Mouse (Mus musculus) testis, adult 2 months (tissue): ENCODE data around the gene Anxa5. TPM values are rescaled to one million over a fixed set of nuclear protein-coding genes. Genes with fewer than 3 reads are reported as not detected.
A peak's percentile ranks its signal among the peaks of the same experiment; 100 is the strongest.

Experiments used
- H3K27ac ChIP-seq: fragments of 200-500 bp; 2 replicates; pipeline ENCODE4 v1.5.1; 2012; ENCODE audit warnings: low read depth, low read length; ENCODE audit not compliant: control insufficient read depth, insufficient read depth
- H3K27me3 ChIP-seq: fragments of 200-500 bp; 2 replicates; pipeline ENCODE4 v1.6.1; 2012; ENCODE audit warnings: mild to moderate bottlenecking, low read length, moderate library complexity; ENCODE audit not compliant: control insufficient read depth, insufficient read depth
- H3K36me3 ChIP-seq: fragments of 200-500 bp; 2 replicates; pipeline ENCODE4 v1.6.1; 2012; ENCODE audit warnings: mild to moderate bottlenecking, low read length; ENCODE audit not compliant: control insufficient read depth, insufficient read depth
- H3K4me1 ChIP-seq: fragments of 200-500 bp; 2 replicates; pipeline ENCODE4 v1.6.1; 2012; ENCODE audit warnings: low read length; ENCODE audit not compliant: control insufficient read depth, insufficient read depth
- H3K4me3 ChIP-seq: fragments of 200-500 bp; 2 replicates; pipeline ENCODE4 v1.5.1; 2012; ENCODE audit warnings: low read depth, mild to moderate bottlenecking, low read length, moderate library complexity, mixed read lengths; ENCODE audit not compliant: control insufficient read depth
- CTCF ChIP-seq: fragments of 200-500 bp; IDR thresholded peaks from 2 replicates; pipeline ENCODE4 v1.5.1; 2012; ENCODE audit warnings: low read depth, mild to moderate bottlenecking, inconsistent platforms, low read length, moderate library complexity; ENCODE audit not compliant: control insufficient read depth, insufficient read depth, insufficient replicate concordance
- POLR2A ChIP-seq: fragments of 200-500 bp; IDR thresholded peaks from 2 replicates; pipeline ENCODE4 v1.6.1; 2012; ENCODE audit warnings: low read depth, mild to moderate bottlenecking, inconsistent platforms, low read length, moderate library complexity; ENCODE audit not compliant: control insufficient read depth
- polyA plus RNA-seq: library from polyadenylated mRNA; depleted of rRNA; stranded (reverse); fragments of >200 nt; gene quantifications from 2 replicates; pipeline ENCODE4 v1.2.3, GENCODE M21; 2012; rRNA removed

The Anxa5 gene
- 20.1 and 35.3 TPM in 2 replicates for polyA plus RNA-seq

- H3K27ac ChIP-seq: peak within 1 kb of the TSS; percentile 65
- peak within 1 kb of the TSS; percentile 90 for H3K4me3 ChIP-seq
- H3K4me1 ChIP-seq: peaks cover 8% of the 10 kb centered on the region
- no peaks in the 10 kb centered on the region for H3K36me3 ChIP-seq
- TF ChIP-seq CTCF: peak; percentile 36; the same call in 1 of the 2 replicates
- peak; percentile 81 for TF ChIP-seq POLR2A
- H3K27me3 ChIP-seq: no peaks in the 10 kb centered on the region
Measured at GRCm38 (mm10) chr3:36475532-36476087, at the start of gene Anxa5, which contains the start of gene 1810062G17Rik. Gene Anxa5, minus strand, starts transcription at chr3:36475894. Gene 1810062G17Rik, plus strand, starts transcription at chr3:36475937.

GRCm38 (mm10) chr3:36524466-36524865, 48.8 kb upstream of the Anxa5 start:
- Histone ChIP-seq H3K4me1 (no peaks in the 10 kb centered on the region; the same call in 1 of the 2 replicates), H3K27me3 (no peaks in the 10 kb centered on the region), H3K27ac (no peak overlapping the region), H3K36me3 (no peaks in the 10 kb centered on the region), H3K4me3 (no peak overlapping the region)
- TF ChIP-seq POLR2A (no peak), CTCF (no peak)

GRCm38 (mm10) chr3:36522137-36522536, 46.4 kb upstream of the Anxa5 start:
- TF ChIP-seq POLR2A (no peak), CTCF (no peak)
- H3K27me3 ChIP-seq: no peaks in the 10 kb centered on the region
- H3K4me3 ChIP-seq: no peak overlapping the region
- no peaks in the 10 kb centered on the region for H3K36me3 ChIP-seq
- H3K4me1 ChIP-seq: no peaks in the 10 kb centered on the region; the same call in 1 of the 2 replicates
- H3K27ac ChIP-seq: no peak overlapping the region

GRCm38 (mm10) chr3:36521073-36522060, 45.7 kb upstream of the Anxa5 start, which contains the start of gene Gm11549:
Gene Gm11549, minus strand, starts transcription at chr3:36521813.
- H3K4me3 ChIP-seq: peak within 1 kb of the TSS; percentile 10; the same call in 1 of the 2 replicates
- no peaks in the 10 kb centered on the region for H3K27me3 ChIP-seq
- no peak for TF ChIP-seq CTCF
- no peak for TF ChIP-seq POLR2A
- no peak within 1 kb of the TSS for H3K27ac ChIP-seq
- H3K4me1 ChIP-seq: no peaks in the 10 kb centered on the region; the same call in 1 of the 2 replicates
- H3K36me3 ChIP-seq: no peaks in the 10 kb centered on the region

GRCm38 (mm10) chr3:36516196-36516595, 40.5 kb upstream of the Anxa5 start:
- H3K36me3 ChIP-seq: no peaks in the 10 kb centered on the region
- H3K27me3 ChIP-seq: no peaks in the 10 kb centered on the region
- TF ChIP-seq POLR2A (no peak), CTCF (no peak)
- H3K27ac ChIP-seq: no peak overlapping the region
- H3K4me1 ChIP-seq: no peaks in the 10 kb centered on the region; the same call in 1 of the 2 replicates
- no peak overlapping the region for H3K4me3 ChIP-seq

- no peaks in the 10 kb centered on the region for H3K4me1 ChIP-seq
- no peak overlapping the region for H3K27ac ChIP-seq
- no peaks in the 10 kb centered on the region for H3K36me3 ChIP-seq
- no peak overlapping the region for H3K4me3 ChIP-seq
- TF ChIP-seq POLR2A: no peak
- TF ChIP-seq CTCF: no peak
- H3K27me3 ChIP-seq: no peaks in the 10 kb centered on the region
Measured at GRCm38 (mm10) chr3:36511491-36511890, 35.8 kb upstream of the Anxa5 start.
